Mouse (Mus musculus): Measurements from ENCODE around the gene Ptger1. TPM values are rescaled to one million over a fixed set of nuclear protein-coding genes. Genes with fewer than 3 reads are reported as not detected.

Ptger1 gene
- total RNA-seq, 4 experiments from 2014 or later, result 0.74 to 1.3 (median 1.1) TPM

GRCm38 (mm10) chr8:83695351-83696106, 29.1 kb downstream of the Ptger1 start:
- DNase-seq (ENCODE audit: low spot score in 2 of 2), result no peak

GRCm38 (mm10) chr8:83697374-83698220, 31.1 kb downstream of the Ptger1 start:
- no peak for DNase-seq (ENCODE audit: low spot score in 2 of 2)

GRCm38 (mm10) chr8:83698291-83698660, 31.8 kb downstream of the Ptger1 start:
- DNase-seq (ENCODE audit: low spot score in 2 of 2), result no peak

GRCm38 (mm10) chr8:83698661-83699453, 32.4 kb downstream of the Ptger1 start, which contains the start of gene Pkn1:
Gene Pkn1, minus strand, starts transcription at chr8:83699179.
- DNase-seq (ENCODE audit: low spot score in 2 of 2), result no peak

- DNase-seq (ENCODE audit: low spot score in 2 of 2), result no peak
These were observed 33.1 kb downstream of the Ptger1 start for GRCm38 (mm10) chr8:83699566-83699965.

GRCm38 (mm10) chr8:83700423-83701085, 34.1 kb downstream of the Ptger1 start:
- no peak for DNase-seq (ENCODE audit: low spot score in 2 of 2)

GRCm38 (mm10) chr8:83703426-83703825, 36.9 kb downstream of the Ptger1 start:
- no peak for DNase-seq (ENCODE audit: low spot score in 2 of 2)

- DNase-seq (ENCODE audit: low spot score in 2 of 2), result no peak
These were observed 39.9 kb downstream of the Ptger1 start for GRCm38 (mm10) chr8:83706411-83706810.

- DNase-seq (ENCODE audit: low spot score in 2 of 2), result no peak
These were observed 41.1 kb downstream of the Ptger1 start for GRCm38 (mm10) chr8:83707554-83707953.

- DNase-seq (ENCODE audit: low spot score in 2 of 2), result no peak
These were observed 48.2 kb downstream of the Ptger1 start for GRCm38 (mm10) chr8:83714676-83715030.

- DNase-seq (ENCODE audit: low spot score in 2 of 2), result peak; percentile 97 to 99
These were observed 48.7 kb downstream of the Ptger1 start, which contains the start of gene Ddx39 for GRCm38 (mm10) chr8:83715031-83715690. Gene Ddx39, plus strand, starts transcription at chr8:83715177.

GRCm38 (mm10) chr8:83715771-83716170, 49.3 kb downstream of the Ptger1 start:
- DNase-seq (ENCODE audit: low spot score in 2 of 2), result no peak

- no peak for DNase-seq (ENCODE audit: low spot score in 2 of 2)
These were observed 50.1 kb downstream of the Ptger1 start for GRCm38 (mm10) chr8:83716563-83716962.

GRCm38 (mm10) chr8:83719048-83719447, 52.6 kb downstream of the Ptger1 start:
- no peak for DNase-seq (ENCODE audit: low spot score in 2 of 2)

GRCm38 (mm10) chr8:83719693-83720092, 53.2 kb downstream of the Ptger1 start:
- DNase-seq (ENCODE audit: low spot score in 2 of 2), result no peak

- no peak for DNase-seq (ENCODE audit: low spot score in 2 of 2)
These were observed 55.0 kb downstream of the Ptger1 start for GRCm38 (mm10) chr8:83721405-83722025.

Measured in layer of hippocampus, adult 8-10 months (tissue).